Mouse (Mus musculus) ES-E14 (cell line): Measurements from ENCODE around the gene Teddm3.

Source experiments
- CHD2 ChIP-seq: IDR thresholded peaks from 2 replicates; pipeline ENCODE4 v1.6.1; 2014; ENCODE audit warnings: mild to moderate bottlenecking, low read depth, low read length, inconsistent platforms
- HCFC1 ChIP-seq: IDR thresholded peaks from 2 replicates; pipeline ENCODE4 v1.6.1; 2012; ENCODE audit warnings: low read length, inconsistent platforms, borderline replicate concordance; ENCODE audit not compliant: insufficient read depth
- ZC3H11A ChIP-seq: IDR thresholded peaks from 2 replicates; pipeline ENCODE4 v1.6.1; 2012; ENCODE audit warnings: low read depth, mild to moderate bottlenecking, inconsistent platforms, low read length, borderline replicate concordance

DNA sequence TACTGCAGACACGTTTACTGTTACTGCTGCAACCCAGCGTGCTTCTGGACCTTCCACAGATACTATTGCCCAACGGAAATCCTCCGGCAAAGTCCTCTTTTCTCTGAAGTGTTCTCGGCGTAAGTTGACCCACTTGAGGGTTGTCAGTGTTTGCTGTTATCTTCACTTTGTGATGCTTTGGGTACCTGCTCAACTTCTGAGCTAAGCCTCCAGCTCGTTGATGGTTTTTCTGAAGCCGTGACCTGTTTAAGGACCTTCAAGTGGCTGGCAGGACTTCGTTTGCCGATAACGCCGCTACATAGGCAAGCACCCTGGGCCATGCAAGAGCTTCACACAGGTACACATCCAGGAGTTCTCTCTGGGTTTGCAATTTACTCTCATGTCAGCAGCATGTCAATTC, 40.4 kb upstream of the Teddm3 start:
- TF ChIP-seq ZC3H11A (no peak), CHD2 (no peak), HCFC1 (no peak)
